ENCODE assay signal across 15 mouse cellular contexts in the genomic region with DNA sequence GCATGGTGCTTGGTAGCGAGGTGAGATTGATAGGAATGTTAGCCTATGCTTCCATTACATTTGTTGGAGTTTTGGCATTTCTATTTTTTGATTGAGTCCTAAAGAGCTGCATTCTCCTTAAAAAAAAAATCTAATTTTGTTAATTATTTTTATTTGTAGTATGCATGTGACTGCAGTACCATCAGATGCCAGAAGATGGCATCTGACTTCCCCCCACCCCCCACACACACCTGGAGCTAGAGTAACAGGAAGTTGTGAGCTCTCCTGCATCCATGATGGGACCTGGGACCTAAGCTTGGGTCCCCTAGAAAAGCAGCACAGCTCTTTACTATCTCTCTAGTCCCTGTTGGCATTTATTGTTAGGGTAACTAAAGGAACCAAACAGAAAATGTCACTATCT.
DNase-seq lines count a peak whose midpoint lies in the region; ATAC-seq and TF ChIP-seq lines count a peak whose summit lies in the region.
"Had no signal": no experiment of that assay in that cellular context is flagged by ENCODE, and none has a peak within 500 bp of the region (broad histone marks: within the 10 kb centered on the region; RNA-seq: fewer than 3 reads in every experiment).

No protein-coding gene starts in this region.

- DNase-seq in cerebellum, postnatal 10 days = peak; percentile 11 to 30
- no peak for DNase-seq in liver, embryonic 14.5 days (ENCODE audit: low read depth in 3 of 3, low spot score in 3 of 3)
- DNase-seq in liver, embryonic 11.5 days (ENCODE audit: low spot score) = no peak
- DNase-seq in ES-CJ7 (ENCODE audit: low read depth, low spot score) = peak; percentile 27
- no peak for DNase-seq in right cerebral cortex, adult 2 months (ENCODE audit: low spot score in 2 of 2)
- no peak for DNase-seq in hindbrain, embryonic 14.5 days (ENCODE audit: low spot score)
- DNase-seq: heart, adult 11 months; heart, postnatal 36 days; kidney, adult 11 months; layer of hippocampus, postnatal 36 days; retina, postnatal 1 day; thymus, postnatal 25 days had no signal

- no peaks in the 10 kb centered on the region for H3K9me3 ChIP-seq in liver, embryonic 14.5 days (ENCODE audit: control insufficient read depth, low read length)
- H3K9me3 ChIP-seq in liver, embryonic 11.5 days (ENCODE audit: control insufficient read depth, low read length) = no peaks in the 10 kb centered on the region
- no peaks in the 10 kb centered on the region for H3K9me3 ChIP-seq in hindbrain, embryonic 14.5 days (ENCODE audit: control insufficient read depth, low read length)
- H3K9me3 ChIP-seq: megakaryocyte, embryonic 14.5 days had no signal

- WGBS in liver, embryonic 14.5 days (ENCODE audit: insufficient replicate concordance) = 56% methylated on average over 1 of the region's 1 CpGs
- WGBS in liver, embryonic 11.5 days = 95% methylated on average over 1 of the region's 1 CpGs
- WGBS in hindbrain, embryonic 14.5 days = 96% methylated on average over 1 of the region's 1 CpGs

- no peak for ATAC-seq in cerebellum, adult (ENCODE audit: insufficient number of reproducible peaks, low FRiP score, low TSS enrichment)
- ATAC-seq in liver, embryonic 14.5 days (ENCODE audit: insufficient read depth) = no peak
- no peak for ATAC-seq in liver, embryonic 11.5 days (replicated peaks; ENCODE audit: low FRiP score)
- peak; percentile 57; the same call in 1 of the 2 replicates for ATAC-seq in granulocyte monocyte progenitor cell, adult 5-6 weeks (replicated peaks; ENCODE audit: poor library complexity, severe bottlenecking)
- no peak for ATAC-seq in hindbrain, embryonic 14.5 days (ENCODE audit: low FRiP score)

- TF ChIP-seq CTCF in liver, embryonic 14.5 days (IDR thresholded peaks at IDR 0.05; ENCODE audit: low read depth) = peak; percentile 62

- TF ChIP-seq EP300 in liver, embryonic 14.5 days (IDR thresholded peaks at IDR 0.05; ENCODE audit: low read depth) = no peak

- no peaks in the 10 kb centered on the region for H3K4me1 ChIP-seq in liver, embryonic 14.5 days (replicated peaks; ENCODE audit: control insufficient read depth in 2 of 2, insufficient read depth in 2 of 2, low read length in 1 of 2)
- no peaks in the 10 kb centered on the region for H3K4me1 ChIP-seq in liver, embryonic 11.5 days (replicated peaks; ENCODE audit: control insufficient read depth, insufficient read depth, low read length)
- H3K4me1 ChIP-seq in hindbrain, embryonic 14.5 days (replicated peaks; ENCODE audit: control insufficient read depth, insufficient read depth, low read length) = no peaks in the 10 kb centered on the region
- H3K4me1 ChIP-seq: megakaryocyte, embryonic 14.5 days had no signal

- H3K9ac ChIP-seq in liver, embryonic 14.5 days (replicated peaks) = no peak overlapping the region
- H3K9ac ChIP-seq in liver, embryonic 11.5 days (ENCODE audit: low read depth, low read length) = no peak overlapping the region
- no peak overlapping the region for H3K9ac ChIP-seq in hindbrain, embryonic 14.5 days

- no peaks in the 10 kb centered on the region for H3K27me3 ChIP-seq in liver, embryonic 14.5 days (ENCODE audit: control insufficient read depth, insufficient read depth, low read length)
- no peaks in the 10 kb centered on the region for H3K27me3 ChIP-seq in liver, embryonic 11.5 days (replicated peaks; ENCODE audit: control insufficient read depth, insufficient read depth, low read length)
- no peaks in the 10 kb centered on the region for H3K27me3 ChIP-seq in hindbrain, embryonic 14.5 days (ENCODE audit: control insufficient read depth, insufficient read depth, low read length)
- H3K27me3 ChIP-seq: megakaryocyte, embryonic 14.5 days had no signal

- H3K4me2 ChIP-seq in liver, embryonic 14.5 days (ENCODE audit: low read depth) = no peak overlapping the region
- no peak overlapping the region for H3K4me2 ChIP-seq in liver, embryonic 11.5 days
- H3K4me2 ChIP-seq in hindbrain, embryonic 14.5 days (replicated peaks) = no peak overlapping the region

- H3K36me3 ChIP-seq in liver, embryonic 14.5 days (replicated peaks; ENCODE audit: control insufficient read depth, insufficient read depth, low read depth) = no peaks in the 10 kb centered on the region
- H3K36me3 ChIP-seq in liver, embryonic 11.5 days (ENCODE audit: control insufficient read depth, insufficient read depth, low read length) = no peaks in the 10 kb centered on the region
- H3K36me3 ChIP-seq in hindbrain, embryonic 14.5 days (replicated peaks; ENCODE audit: control insufficient read depth, insufficient read depth) = no peaks in the 10 kb centered on the region

- no peak overlapping the region for H3K4me3 ChIP-seq in liver, embryonic 14.5 days (ENCODE audit: insufficient read depth in 1 of 2, low read depth in 2 of 2, low read length in 2 of 2)
- no peak overlapping the region for H3K4me3 ChIP-seq in liver, embryonic 11.5 days (ENCODE audit: low read depth, low read length)
- H3K4me3 ChIP-seq in hindbrain, embryonic 14.5 days (replicated peaks; ENCODE audit: low read length) = no peak overlapping the region
- H3K4me3 ChIP-seq: megakaryocyte, embryonic 14.5 days had no signal

- no peak overlapping the region for H3K27ac ChIP-seq in liver, embryonic 14.5 days
- no peak overlapping the region for H3K27ac ChIP-seq in liver, embryonic 11.5 days (ENCODE audit: low read depth, low read length)
- H3K27ac ChIP-seq in hindbrain, embryonic 14.5 days = no peak overlapping the region

Comparison
In these comparisons a context has a peak if more than half of its experiments do, and no peak if none do; other contexts are left out.
1. DNase-seq: peak in cerebellum, postnatal 10 days (2 of 2) and ES-CJ7 (single experiment); none in liver, embryonic 14.5 days (0 of 3), liver, embryonic 11.5 days (single experiment), right cerebral cortex, adult 2 months (0 of 2) and hindbrain, embryonic 14.5 days (single experiment).